Mouse (Mus musculus): ENCODE data around the gene Rapgef5. TPM values are rescaled to one million over a fixed set of nuclear protein-coding genes. Genes with fewer than 3 reads are reported as not detected.
"Not testable (repeated sequence)": the region's sequence is repeated elsewhere in the genome, so short reads cannot be mapped to it uniquely, and the experiment has no call there.

Rapgef5 gene
- polyA plus RNA-seq, 1 experiment from 2014 or later = 38.3 TPM

DNA sequence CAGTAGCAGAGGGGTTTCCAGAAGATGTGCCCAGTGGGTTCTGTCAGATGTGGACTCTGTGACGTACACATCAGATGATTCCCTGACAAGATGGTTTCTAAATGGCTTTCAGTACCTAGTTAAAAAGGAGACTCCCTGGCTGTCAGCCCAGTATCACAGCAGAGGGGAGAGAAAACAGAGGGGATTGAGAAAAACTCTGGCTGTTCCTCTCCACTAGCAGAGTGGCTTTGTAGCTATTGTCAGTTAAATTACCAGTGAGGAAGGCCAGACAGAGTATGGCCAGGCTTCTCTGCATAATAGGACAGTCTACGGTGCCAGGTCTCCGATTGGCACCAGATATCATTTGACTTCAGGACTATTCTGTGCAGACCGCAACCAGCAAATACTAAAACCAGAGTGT is 279.0 kb downstream of the Rapgef5 start:
- Histone ChIP-seq H3K36me3 (replicated peaks; ENCODE audit: control insufficient read depth, insufficient read depth) (no peaks in the 10 kb centered on the region), H3K4me2 (replicated peaks) (no peak overlapping the region), H3K27ac (no peak overlapping the region), H3K9ac (no peak overlapping the region), H3K27me3 (ENCODE audit: control insufficient read depth, insufficient read depth, low read length) (no peaks in the 10 kb centered on the region), H3K4me3 (replicated peaks; ENCODE audit: low read length) (no peak overlapping the region), H3K9me3 (ENCODE audit: control insufficient read depth, low read length) (no peaks in the 10 kb centered on the region), H3K4me1 (replicated peaks; ENCODE audit: control insufficient read depth, insufficient read depth, low read length) (no peaks in the 10 kb centered on the region)
- WGBS = 63% methylated on average over 4 of the region's 4 CpGs
- DNase-seq (ENCODE audit: low spot score) (no peak), ATAC-seq (ENCODE audit: low FRiP score) (peak; percentile 48; the same call in 1 of the 2 replicates)

DNA sequence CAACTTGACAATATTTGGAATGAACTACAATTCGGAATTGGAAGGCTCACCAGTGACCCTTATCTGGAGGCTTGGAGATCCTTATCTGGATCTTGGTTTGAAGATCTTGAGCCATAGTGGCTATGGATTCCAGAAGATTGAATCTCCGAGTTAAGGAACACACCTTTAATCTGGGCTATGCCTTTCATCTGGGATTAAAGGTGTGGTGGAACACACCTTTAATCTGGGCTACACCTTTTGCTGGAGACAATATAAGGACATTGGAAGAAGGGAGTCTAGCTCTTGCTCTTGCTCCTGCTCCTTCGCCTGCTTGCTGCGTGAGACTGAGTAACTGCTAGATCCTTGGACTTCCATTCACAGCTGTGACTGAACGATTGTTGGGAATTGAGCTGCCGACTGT is 287.7 kb downstream of the Rapgef5 start, which contains the start of gene Cdca7l:
Gene Cdca7l, plus strand, starts transcription at position 301 of the 400 bp plus-strand sequence.
- peaks cover 26% of the 10 kb centered on the region for H3K4me1 ChIP-seq (replicated peaks; ENCODE audit: control insufficient read depth, insufficient read depth, low read length)
- H3K9ac ChIP-seq; H3K4me3 ChIP-seq (replicated peaks; ENCODE audit: low read length); ATAC-seq (ENCODE audit: low FRiP score); H3K27ac ChIP-seq; H3K4me2 ChIP-seq (replicated peaks); H3K36me3 ChIP-seq (replicated peaks; ENCODE audit: control insufficient read depth, insufficient read depth); DNase-seq (ENCODE audit: low spot score); H3K9me3 ChIP-seq (ENCODE audit: control insufficient read depth, low read length); H3K27me3 ChIP-seq (ENCODE audit: control insufficient read depth, insufficient read depth, low read length): not testable (repeated sequence)
- WGBS = no CpG with 5 or more reads among the region's 6 CpGs

DNA sequence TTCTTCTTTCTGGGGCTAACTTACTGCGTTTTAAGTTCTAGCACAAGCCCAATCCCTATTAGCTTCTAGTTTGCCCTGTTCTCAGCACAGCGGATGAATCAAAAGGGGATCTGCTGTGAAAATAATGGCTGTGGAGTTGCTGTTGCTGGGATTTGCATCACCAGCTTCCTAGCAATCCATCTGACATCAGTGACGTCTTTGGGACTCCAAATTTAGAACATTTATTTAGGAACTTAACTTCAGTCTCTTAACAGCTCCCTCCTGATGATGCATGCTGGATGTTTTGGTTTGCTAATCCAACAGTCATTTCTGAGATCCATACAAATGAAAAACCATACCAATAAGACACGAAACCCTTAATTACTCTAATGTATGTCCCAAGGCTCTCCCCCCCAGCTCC is 289.3 kb downstream of the Rapgef5 start:
- Histone ChIP-seq H3K4me1 (replicated peaks; ENCODE audit: control insufficient read depth, insufficient read depth, low read length) (peaks cover 39% of the 10 kb centered on the region), H3K9ac (no peak overlapping the region), H3K4me3 (replicated peaks; ENCODE audit: low read length) (no peak overlapping the region), H3K27ac (no peak overlapping the region), H3K9me3 (ENCODE audit: control insufficient read depth, low read length) (no peaks in the 10 kb centered on the region), H3K36me3 (replicated peaks; ENCODE audit: control insufficient read depth, insufficient read depth) (no peaks in the 10 kb centered on the region), H3K4me2 (replicated peaks) (peak overlapping the region; percentile 39), H3K27me3 (ENCODE audit: control insufficient read depth, insufficient read depth, low read length) (peaks cover 8% of the 10 kb centered on the region)
- DNase-seq (ENCODE audit: low spot score) (no peak), ATAC-seq (ENCODE audit: low FRiP score) (no peak)
- 70% methylated on average over 4 of the region's 4 CpGs for WGBS

DNA sequence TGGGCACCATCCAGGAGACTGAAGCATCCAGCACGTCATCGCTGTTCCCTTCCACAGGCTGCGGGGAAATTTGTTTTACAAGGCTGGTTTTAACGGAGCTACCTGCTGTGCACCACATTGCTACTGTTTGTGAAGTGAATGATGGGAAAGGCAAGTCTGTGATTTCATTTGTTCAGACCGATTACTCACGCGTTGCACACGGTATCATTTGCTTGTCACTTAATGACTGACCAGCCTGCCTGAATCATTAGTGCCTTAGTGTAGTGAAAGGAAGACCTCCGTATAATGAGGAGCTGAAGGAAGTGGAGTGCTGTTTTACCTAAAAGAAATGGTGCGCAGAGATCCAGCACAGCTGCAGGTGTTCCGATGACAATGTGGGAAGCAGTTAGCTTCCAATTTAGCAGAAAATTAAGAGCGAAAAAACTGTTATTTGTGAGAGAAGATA is 289.8 kb downstream of the Rapgef5 start:
- 0 out of 2 replicates have a peak overlapping the region, but pooled peaks have one; percentile 1 for H3K27ac ChIP-seq
- 18% methylated on average over 12 of the region's 12 CpGs for WGBS

DNA sequence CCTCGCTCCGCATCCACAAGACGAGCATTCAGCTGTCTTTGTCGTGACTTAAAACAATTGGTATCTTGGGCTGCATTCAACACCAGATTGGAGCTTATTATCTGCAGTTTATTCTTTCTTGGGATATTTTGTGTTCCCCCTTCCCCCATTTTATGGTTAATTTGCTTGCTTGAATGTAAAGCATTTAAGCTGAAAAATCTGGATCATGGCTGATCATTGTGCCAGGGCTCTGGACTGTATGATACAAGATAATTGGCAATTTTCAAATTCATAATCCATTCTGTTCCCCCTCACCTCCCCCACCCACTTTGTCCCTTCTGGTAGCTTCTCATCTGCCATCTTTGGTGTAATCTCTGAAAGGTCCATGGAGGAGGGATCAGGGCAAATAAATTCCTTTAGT is 290.2 kb downstream of the Rapgef5 start:
- Histone ChIP-seq H3K4me2 (replicated peaks) (peak overlapping the region; percentile 39), H3K9me3 (ENCODE audit: control insufficient read depth, low read length) (no peaks in the 10 kb centered on the region), H3K4me3 (replicated peaks; ENCODE audit: low read length) (no peak overlapping the region), H3K4me1 (replicated peaks; ENCODE audit: control insufficient read depth, insufficient read depth, low read length) (peaks cover 39% of the 10 kb centered on the region), H3K27ac (0 out of 2 replicates have a peak overlapping the region, but pooled peaks have one; percentile 1), H3K27me3 (ENCODE audit: control insufficient read depth, insufficient read depth, low read length) (peaks cover 11% of the 10 kb centered on the region), H3K9ac (0 out of 2 replicates have a peak overlapping the region, but pooled peaks have one; percentile 3), H3K36me3 (replicated peaks; ENCODE audit: control insufficient read depth, insufficient read depth) (no peaks in the 10 kb centered on the region)
- ATAC-seq (ENCODE audit: low FRiP score) = no peak
- 40% methylated on average over 4 of the region's 4 CpGs for WGBS
- no peak for DNase-seq (ENCODE audit: low spot score)

More for the DNA sequence above, 289.8 kb downstream of the Rapgef5 start:
- Histone ChIP-seq H3K4me3 (replicated peaks; ENCODE audit: low read length) (no peak overlapping the region), H3K9ac (0 out of 2 replicates have a peak overlapping the region, but pooled peaks have one; percentile 3), H3K36me3 (replicated peaks; ENCODE audit: control insufficient read depth, insufficient read depth) (no peaks in the 10 kb centered on the region), H3K27me3 (ENCODE audit: control insufficient read depth, insufficient read depth, low read length) (peaks cover 8% of the 10 kb centered on the region), H3K9me3 (ENCODE audit: control insufficient read depth, low read length) (no peaks in the 10 kb centered on the region), H3K4me1 (replicated peaks; ENCODE audit: control insufficient read depth, insufficient read depth, low read length) (peaks cover 39% of the 10 kb centered on the region), H3K4me2 (replicated peaks) (peak overlapping the region; percentile 39)
- DNase-seq (ENCODE audit: low spot score) (peak; percentile 59), ATAC-seq (ENCODE audit: low FRiP score) (peak; percentile 28; the same call in 1 of the 2 replicates)

DNA sequence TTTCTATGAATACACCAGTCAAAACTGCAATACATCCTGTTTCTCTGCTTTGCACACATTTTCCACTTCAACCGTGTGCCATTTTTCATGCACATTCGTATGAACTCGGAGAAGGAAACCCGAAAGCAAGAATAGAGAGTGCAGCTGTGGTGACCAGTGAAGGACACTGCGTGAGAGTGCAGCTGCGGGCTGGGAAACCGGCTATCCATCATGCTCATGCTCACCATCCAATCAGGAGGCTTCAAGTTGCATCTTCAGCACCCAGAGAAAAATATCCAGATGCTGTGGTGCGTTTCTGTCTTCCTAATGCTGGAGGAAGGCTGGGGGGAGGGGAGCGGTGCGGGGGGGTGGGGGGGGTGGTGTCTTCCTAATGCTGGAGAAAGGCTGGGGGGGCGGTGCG is 291.4 kb downstream of the Rapgef5 start:
- WGBS = 28% methylated on average over 12 of the region's 12 CpGs
- peaks cover 39% of the 10 kb centered on the region for H3K4me1 ChIP-seq (replicated peaks; ENCODE audit: control insufficient read depth, insufficient read depth, low read length)
- peak overlapping the region; percentile 8; the same call in 1 of the 2 replicates for H3K9ac ChIP-seq
- H3K4me2 ChIP-seq (replicated peaks) = peak overlapping the region; percentile 31
- H3K4me3 ChIP-seq (replicated peaks; ENCODE audit: low read length) = no peak overlapping the region
- peaks cover 15% of the 10 kb centered on the region for H3K27me3 ChIP-seq (ENCODE audit: control insufficient read depth, insufficient read depth, low read length)
- DNase-seq (ENCODE audit: low spot score) (no peak), ATAC-seq (ENCODE audit: low FRiP score) (no peak)
- H3K27ac ChIP-seq = peak overlapping the region; percentile 1; the same call in 1 of the 2 replicates
- no peaks in the 10 kb centered on the region for H3K36me3 ChIP-seq (replicated peaks; ENCODE audit: control insufficient read depth, insufficient read depth)
- H3K9me3 ChIP-seq (ENCODE audit: control insufficient read depth, low read length) = no peaks in the 10 kb centered on the region

DNA sequence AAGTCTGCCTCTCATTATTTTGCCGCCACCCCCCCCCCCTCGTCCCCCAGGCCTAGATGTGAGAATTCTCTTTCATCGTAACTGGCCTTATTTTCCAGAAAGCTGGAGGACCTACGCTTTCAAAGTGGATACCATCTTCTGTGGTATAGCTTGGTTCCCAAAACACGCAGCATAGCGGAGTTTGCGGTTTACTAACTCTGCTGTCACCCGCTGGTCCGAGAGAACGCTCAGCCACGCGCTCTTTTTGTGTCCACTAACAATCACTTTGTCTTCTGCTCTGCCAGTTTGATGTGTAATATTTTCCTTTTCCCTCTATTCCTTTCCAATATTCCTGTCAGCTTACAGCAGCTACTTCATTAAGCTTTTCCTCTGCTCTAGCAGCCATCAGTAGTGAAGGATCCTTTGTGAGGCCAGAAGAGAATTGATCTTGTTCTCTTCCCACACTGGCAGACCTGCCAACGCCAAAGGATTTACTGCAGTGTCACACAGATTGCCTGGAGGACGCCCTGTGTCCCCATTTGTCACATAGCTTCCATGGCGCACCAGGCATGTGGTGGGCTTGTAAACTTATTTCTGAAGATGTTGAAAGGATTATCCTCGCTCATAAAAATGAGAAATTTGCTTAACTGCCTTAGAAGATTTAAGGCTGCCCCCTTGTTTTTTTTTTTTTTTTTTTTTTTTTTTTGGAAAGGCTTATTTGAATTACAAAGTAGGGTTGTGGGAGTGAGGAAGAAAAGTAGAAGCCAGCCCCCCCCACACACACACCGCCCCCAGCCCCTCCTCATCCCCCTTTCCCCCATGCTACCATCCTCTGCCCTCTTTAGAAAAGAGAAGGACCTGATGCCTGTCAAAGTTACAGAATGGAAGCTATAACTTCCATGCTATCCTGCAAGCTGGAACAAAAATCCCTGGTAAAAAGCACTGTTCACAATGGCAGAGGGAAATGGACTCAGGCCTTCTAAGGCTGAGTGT is 292.4 kb downstream of the Rapgef5 start:
- H3K36me3 ChIP-seq (replicated peaks; ENCODE audit: control insufficient read depth, insufficient read depth) = no peaks in the 10 kb centered on the region
- DNase-seq (ENCODE audit: low spot score) = peak; percentile 56
- H3K4me3 ChIP-seq (replicated peaks; ENCODE audit: low read length) = peak overlapping the region; percentile 19; the same call in 1 of the 2 replicates
- H3K27me3 ChIP-seq (ENCODE audit: control insufficient read depth, insufficient read depth, low read length) = peaks cover 15% of the 10 kb centered on the region
- WGBS = 21% methylated on average over 17 of the region's 17 CpGs
- no peaks in the 10 kb centered on the region for H3K9me3 ChIP-seq (ENCODE audit: control insufficient read depth, low read length)
- peak overlapping the region; percentile 53 for H3K27ac ChIP-seq
- H3K4me2 ChIP-seq (replicated peaks) = peak overlapping the region; percentile 44
- H3K4me1 ChIP-seq (replicated peaks; ENCODE audit: control insufficient read depth, insufficient read depth, low read length) = peaks cover 39% of the 10 kb centered on the region
- H3K9ac ChIP-seq = no peak overlapping the region; the same call in 1 of the 2 replicates
- 0 out of 2 replicates have a peak, but pooled peaks have one; percentile 5 for ATAC-seq (ENCODE audit: low FRiP score)

Measured in hindbrain, embryonic 14.5 days (tissue).